Mouse (Mus musculus) forebrain, embryonic 16.5 days (tissue): ENCODE measurements around the gene Scube2. TPM values are rescaled to one million over a fixed set of nuclear protein-coding genes. Genes with fewer than 3 reads are reported as not detected.

Experiments used
- ATAC-seq: fragments of 200-750 bp; cut with Nextera tagmentation; 2 replicates; pipeline ENCODE4 v1.8.0; 2017; ENCODE audit warnings: mild to moderate bottlenecking, moderate library complexity
- H3K27ac ChIP-seq: fragments of 300-500 bp; sonication (generic); 2 replicates; pipeline ENCODE4 v1.5.1; 2014; ENCODE audit warnings: low read length, control low read depth
- H3K27me3 ChIP-seq: fragments of 300-500 bp; sonication (generic); replicated peaks from 2 replicates; pipeline ENCODE4 v1.6.1; 2014; ENCODE audit warnings: low read length; ENCODE audit not compliant: control insufficient read depth, insufficient read depth
- H3K36me3 ChIP-seq: fragments of 300-500 bp; sonication (generic); 2 replicates; pipeline ENCODE4 v1.6.1; 2014; ENCODE audit not compliant: control insufficient read depth, insufficient read depth
- H3K4me1 ChIP-seq: fragments of 300-500 bp; sonication (generic); replicated peaks from 2 replicates; pipeline ENCODE4 v1.6.1; 2014; ENCODE audit warnings: low read length; ENCODE audit not compliant: control insufficient read depth, insufficient read depth
- H3K4me2 ChIP-seq: fragments of 300-500 bp; sonication (generic); 2 replicates; pipeline ENCODE4 v1.6.1; 2014; ENCODE audit warnings: mild to moderate bottlenecking, low read length, control low read depth
- H3K4me3 ChIP-seq: fragments of 300-500 bp; sonication (generic); replicated peaks from 2 replicates; pipeline ENCODE4 v1.5.1; 2014; ENCODE audit warnings: mild to moderate bottlenecking, low read length, control low read depth
- H3K9ac ChIP-seq: fragments of 300-500 bp; sonication (generic); replicated peaks from 2 replicates; pipeline ENCODE4 v1.6.1; 2014; ENCODE audit warnings: low read depth, low read length, control low read depth
- H3K9me3 ChIP-seq: fragments of 300-500 bp; sonication (generic); 2 replicates; pipeline ENCODE4 v1.6.1; 2016; ENCODE audit warnings: low read length; ENCODE audit not compliant: control insufficient read depth
- WGBS: fragments of 180-500 bp; shearing (Covaris S2); extraction: QIAGEN DNeasy Blood & Tissue Kit; methylation state at CpG from one replicate; pipeline ENCODE4 v1.1.7; 2014; 5-methylcytosine and 5-hydroxymethylcytosine counted together
- polyA plus RNA-seq: library from polyadenylated mRNA; unstranded; fragments of >200 nt; fragmentation: Nextera tagmentation; extraction: Ambion mirVana; gene quantifications from 2 replicates; pipeline ENCODE4 v1.2.1, GENCODE M21; 2015

The Scube2 gene
- polyA plus RNA-seq, 1 experiment from 2014 or later: 0.70 TPM

GRCm38 (mm10) chr7:109794556-109794955 lies 70.9 kb downstream of the Scube2 start:
- H3K36me3 ChIP-seq: no peaks in the 10 kb centered on the region
- ATAC-seq: no peak

DNA sequence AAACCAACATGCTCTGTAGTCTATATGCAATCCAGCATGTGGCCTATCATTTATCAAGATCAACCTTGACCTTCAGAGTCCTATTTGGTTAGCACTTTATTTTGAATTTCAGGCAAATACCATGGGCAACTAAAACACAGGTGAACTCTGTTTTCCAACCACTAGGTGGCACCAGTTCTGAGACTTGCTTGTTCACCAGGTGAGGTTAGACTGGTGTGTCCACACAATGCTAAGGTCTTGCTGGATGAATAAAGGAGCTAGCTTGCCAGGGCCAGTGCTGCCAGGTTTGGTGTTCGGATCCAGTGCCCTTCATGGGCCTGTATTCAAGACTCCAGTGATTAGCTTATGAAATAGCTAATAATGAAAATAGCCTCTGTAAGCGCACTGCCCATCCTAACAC lies 72.7 kb downstream of the Scube2 start:
- Histone ChIP-seq H3K27ac (no peak overlapping the region), H3K4me2 (no peak overlapping the region), H3K9ac (no peak overlapping the region), H3K27me3 (no peaks in the 10 kb centered on the region), H3K4me1 (no peaks in the 10 kb centered on the region), H3K9me3 (no peaks in the 10 kb centered on the region), H3K4me3 (no peak overlapping the region), H3K36me3 (no peaks in the 10 kb centered on the region)
- no peak for ATAC-seq
- WGBS: 72% methylated on average over 2 of the region's 2 CpGs

More at GRCm38 (mm10) chr7:109794556-109794955, 70.9 kb downstream of the Scube2 start:
- 65% methylated on average over 2 of the region's 2 CpGs for WGBS
- Histone ChIP-seq H3K27ac (no peak overlapping the region), H3K9ac (no peak overlapping the region), H3K4me2 (no peak overlapping the region), H3K4me3 (no peak overlapping the region), H3K4me1 (no peaks in the 10 kb centered on the region), H3K9me3 (no peaks in the 10 kb centered on the region), H3K27me3 (no peaks in the 10 kb centered on the region)

DNA sequence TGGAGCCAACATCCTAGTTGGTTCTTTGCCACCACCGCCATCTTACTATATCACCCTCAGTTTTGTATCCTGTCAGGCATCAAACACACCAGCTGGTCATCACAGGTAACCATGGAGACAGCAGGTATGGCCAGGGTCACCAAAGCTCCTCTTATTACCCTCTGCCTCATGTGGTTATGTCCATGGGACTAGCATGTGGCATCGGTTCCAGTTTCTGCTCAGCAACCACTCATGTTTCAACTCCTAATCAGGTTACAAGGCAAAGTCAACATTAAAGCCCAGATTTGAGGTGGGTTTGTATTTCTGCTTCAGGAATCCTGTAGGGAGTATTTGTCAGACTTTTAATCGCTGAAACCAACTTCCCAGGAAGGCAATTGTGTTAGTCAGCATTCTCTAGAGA lies 74.7 kb downstream of the Scube2 start:
- Histone ChIP-seq H3K9ac (no peak overlapping the region), H3K4me2 (no peak overlapping the region), H3K27me3 (no peaks in the 10 kb centered on the region), H3K9me3 (no peaks in the 10 kb centered on the region), H3K27ac (no peak overlapping the region), H3K36me3 (no peaks in the 10 kb centered on the region), H3K4me3 (no peak overlapping the region), H3K4me1 (no peaks in the 10 kb centered on the region)
- WGBS: 88% methylated on average over 3 of the region's 3 CpGs
- no peak for ATAC-seq

DNA sequence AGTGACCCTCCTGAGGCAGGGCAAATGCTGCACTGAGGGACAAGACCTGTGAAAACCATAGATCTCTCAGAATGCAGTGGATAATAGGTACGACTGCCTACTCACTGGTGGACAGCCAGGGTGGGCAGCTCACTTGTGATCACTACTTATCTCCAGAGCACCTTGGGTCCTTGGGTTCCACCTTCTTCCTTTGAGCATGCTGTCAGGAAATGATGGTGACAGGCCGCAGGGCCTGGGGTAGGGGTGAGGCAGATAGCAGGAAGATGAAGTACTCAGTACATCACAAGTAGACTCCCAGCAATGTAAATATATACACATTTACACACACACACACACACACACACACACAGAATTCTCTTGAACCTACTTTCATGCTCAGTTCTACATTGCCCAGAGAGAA lies 77.6 kb downstream of the Scube2 start:
- WGBS: 91% methylated on average over 2 of the region's 2 CpGs
- Histone ChIP-seq H3K9ac (no peak overlapping the region), H3K27ac (no peak overlapping the region), H3K27me3 (no peaks in the 10 kb centered on the region; the same call in 1 of the 2 replicates), H3K4me2 (no peak overlapping the region), H3K9me3 (no peaks in the 10 kb centered on the region), H3K36me3 (no peaks in the 10 kb centered on the region), H3K4me3 (no peak overlapping the region), H3K4me1 (peaks cover 5% of the 10 kb centered on the region; the same call in 1 of the 2 replicates)
- ATAC-seq: no peak

- ATAC-seq: no peak
- Histone ChIP-seq H3K36me3 (no peaks in the 10 kb centered on the region), H3K4me2 (no peak overlapping the region), H3K4me3 (no peak overlapping the region), H3K9me3 (no peaks in the 10 kb centered on the region), H3K9ac (no peak overlapping the region), H3K27me3 (peaks cover 16% of the 10 kb centered on the region; the same call in 1 of the 2 replicates), H3K27ac (no peak overlapping the region), H3K4me1 (peaks cover 20% of the 10 kb centered on the region)
- 32% methylated on average over 7 of the region's 7 CpGs for WGBS
Measured at GRCm38 (mm10) chr7:109783281-109783680, 82.2 kb downstream of the Scube2 start.

- under 1% methylated on average over 52 of the region's 52 CpGs for WGBS
- peak; percentile 81 for ATAC-seq
- H3K9ac ChIP-seq: peak within 1 kb of the TSS; percentile 69
- H3K4me1 ChIP-seq: peaks cover 20% of the 10 kb centered on the region
- no peak within 1 kb of the TSS for H3K27ac ChIP-seq
- peaks cover 16% of the 10 kb centered on the region; the same call in 1 of the 2 replicates for H3K27me3 ChIP-seq
- H3K4me2 ChIP-seq: peak within 1 kb of the TSS; percentile 99
- no peaks in the 10 kb centered on the region for H3K36me3 ChIP-seq
- no peaks in the 10 kb centered on the region for H3K9me3 ChIP-seq
- peak within 1 kb of the TSS; percentile 69 for H3K4me3 ChIP-seq
Measured at GRCm38 (mm10) chr7:109781470-109782203, 83.8 kb downstream of the Scube2 start, which contains the start of gene Nrip3. Gene Nrip3, minus strand, starts transcription at chr7:109782025.

GRCm38 (mm10) chr7:109781087-109781469 lies 84.4 kb downstream of the Scube2 start:
- H3K4me1 ChIP-seq: peaks cover 20% of the 10 kb centered on the region
- no peaks in the 10 kb centered on the region for H3K36me3 ChIP-seq
- peak overlapping the region; percentile 99 for H3K4me2 ChIP-seq
- peaks cover 16% of the 10 kb centered on the region; the same call in 1 of the 2 replicates for H3K27me3 ChIP-seq
- H3K27ac ChIP-seq: no peak overlapping the region
- H3K4me3 ChIP-seq: peak overlapping the region; percentile 69
- ATAC-seq: peak; percentile 59
- H3K9ac ChIP-seq: peak overlapping the region; percentile 69
- H3K9me3 ChIP-seq: no peaks in the 10 kb centered on the region
- under 1% methylated on average over 24 of the region's 24 CpGs for WGBS

DNA sequence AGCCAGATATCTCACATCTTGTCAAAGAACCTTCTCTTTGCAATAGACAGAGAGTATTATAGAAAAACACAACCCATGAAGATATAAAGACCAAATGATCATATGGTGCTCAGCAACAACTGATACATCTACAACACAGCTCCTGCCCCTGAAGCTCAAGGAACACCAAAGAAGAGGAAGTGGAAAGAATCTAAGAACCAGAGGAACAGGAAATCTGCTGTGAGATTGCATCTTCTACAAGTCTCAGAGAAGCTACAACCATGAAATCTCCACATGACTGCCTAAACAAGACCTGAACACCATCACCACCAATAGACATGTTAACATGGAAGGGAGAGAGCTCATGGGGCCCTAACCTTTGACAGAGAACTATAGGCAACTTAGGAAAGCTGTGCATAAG lies 93.2 kb downstream of the Scube2 start:
- Histone ChIP-seq H3K4me2 (no peak overlapping the region), H3K27me3 (no peaks in the 10 kb centered on the region), H3K36me3 (no peaks in the 10 kb centered on the region), H3K9me3 (no peaks in the 10 kb centered on the region), H3K9ac (no peak overlapping the region), H3K4me3 (no peak overlapping the region), H3K4me1 (no peaks in the 10 kb centered on the region), H3K27ac (no peak overlapping the region)
- no peak for ATAC-seq

DNA sequence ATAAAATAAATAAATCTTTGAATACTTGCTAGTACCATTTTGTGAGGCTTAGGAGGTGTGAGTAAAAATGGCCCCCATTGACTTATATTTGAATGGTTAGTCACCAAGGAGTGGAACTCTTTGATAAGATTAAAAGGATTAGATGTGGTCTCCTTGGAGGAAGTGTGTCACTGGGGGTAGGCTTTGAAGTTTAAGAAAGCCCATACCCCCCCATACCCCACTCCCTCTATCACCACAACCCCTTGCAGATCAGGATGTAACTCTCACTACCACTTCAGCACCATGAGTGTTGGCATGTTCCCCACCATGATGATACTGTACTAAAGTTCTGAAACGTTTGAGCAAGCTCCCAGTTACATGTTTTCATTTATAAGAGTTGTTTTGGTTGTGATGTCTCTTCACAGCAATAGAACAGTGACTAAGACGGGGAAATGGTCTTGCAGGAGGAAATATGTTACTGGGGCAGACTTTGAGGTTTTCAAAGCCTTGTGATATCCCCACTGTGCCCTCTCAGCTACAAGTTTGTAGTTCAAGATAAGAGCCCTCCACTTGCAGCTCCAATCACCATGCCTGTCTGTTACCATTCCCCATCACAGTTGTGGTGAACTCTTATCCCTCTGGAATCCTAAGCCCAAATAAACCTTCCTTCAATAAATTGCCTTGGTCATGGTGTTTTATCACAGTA lies 96.6 kb downstream of the Scube2 start:
- no peaks in the 10 kb centered on the region for H3K27me3 ChIP-seq
- H3K27ac ChIP-seq: no peak overlapping the region
- ATAC-seq: no peak

More for the DNA sequence above, 96.6 kb downstream of the Scube2 start:
- Histone ChIP-seq H3K4me3 (no peak overlapping the region), H3K9me3 (no peaks in the 10 kb centered on the region), H3K9ac (no peak overlapping the region), H3K36me3 (no peaks in the 10 kb centered on the region), H3K4me1 (no peaks in the 10 kb centered on the region), H3K4me2 (no peak overlapping the region)
- WGBS: 70% methylated on average over 2 of the region's 2 CpGs
